In the genomic region with DNA sequence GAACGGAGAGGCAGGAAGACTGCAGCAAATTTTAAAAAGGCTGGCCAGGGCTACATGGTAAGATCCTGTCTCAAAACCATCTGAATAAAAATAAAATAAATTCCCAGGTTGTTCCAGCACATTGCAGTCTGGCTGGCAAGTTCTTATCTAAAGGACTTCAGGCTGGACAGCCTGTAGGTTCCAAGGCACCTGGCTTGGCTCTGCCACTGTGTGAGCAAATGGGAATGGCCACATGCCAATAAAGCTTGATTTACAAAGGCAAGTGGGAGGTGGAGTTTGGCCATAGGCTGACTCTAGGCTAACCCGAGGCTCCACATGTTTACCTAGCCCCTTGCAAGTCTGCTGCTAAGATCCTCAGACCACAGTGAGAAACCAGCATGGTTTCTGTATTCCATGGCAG, we compare ENCODE assay signal across 9 mouse cellular contexts.
DNase-seq lines count a peak whose midpoint lies in the region; ATAC-seq and TF ChIP-seq lines count a peak whose summit lies in the region.
"Had no signal": no experiment of that assay in that cellular context is flagged by ENCODE, and none has a peak within 500 bp of the region (broad histone marks: within the 10 kb centered on the region; RNA-seq: fewer than 3 reads in every experiment).

No protein-coding gene starts in this region.

- no peak overlapping the region for H3K27ac ChIP-seq in cerebellum, adult 2 months (ENCODE audit: insufficient read depth, low read length)
- peak overlapping the region; percentile 73; the same call in 1 of the 2 replicates for H3K27ac ChIP-seq in midbrain, embryonic 13.5 days
- no peak overlapping the region for H3K27ac ChIP-seq in midbrain, embryonic 10.5 days (replicated peaks)
- H3K27ac ChIP-seq: liver, embryonic 13.5 days had no signal

- TF ChIP-seq POLR2A in cerebellum, adult 2 months (IDR thresholded peaks at IDR 0.05; ENCODE audit: borderline replicate concordance, insufficient read depth, low read length): no peak

- TF ChIP-seq CTCF in cerebellum, adult 2 months (IDR thresholded peaks at IDR 0.05; ENCODE audit: borderline replicate concordance, insufficient read depth, low read depth, low read length): no peak

- no peak overlapping the region for H3K9ac ChIP-seq in midbrain, embryonic 13.5 days (replicated peaks)
- H3K9ac ChIP-seq: liver, embryonic 13.5 days had no signal

- no peaks in the 10 kb centered on the region for H3K27me3 ChIP-seq in cerebellum, adult 2 months (ENCODE audit: control insufficient read depth, insufficient read depth, low read length)
- H3K27me3 ChIP-seq in midbrain, embryonic 13.5 days: no peaks in the 10 kb centered on the region
- H3K27me3 ChIP-seq in midbrain, embryonic 10.5 days (ENCODE audit: low read depth, poor library complexity, severe bottlenecking): no peaks in the 10 kb centered on the region
- H3K27me3 ChIP-seq: liver, embryonic 13.5 days had no signal

- peaks cover 38% of the 10 kb centered on the region for H3K4me1 ChIP-seq in cerebellum, adult 2 months (ENCODE audit: control insufficient read depth, insufficient read depth, low read length)
- H3K4me1 ChIP-seq in midbrain, embryonic 13.5 days (replicated peaks): peaks cover 34% of the 10 kb centered on the region
- H3K4me1 ChIP-seq in midbrain, embryonic 10.5 days: peaks cover 37% of the 10 kb centered on the region

- H3K9me3 ChIP-seq in midbrain, embryonic 13.5 days: no peaks in the 10 kb centered on the region
- H3K9me3 ChIP-seq in midbrain, embryonic 10.5 days (replicated peaks): no peaks in the 10 kb centered on the region
- H3K9me3 ChIP-seq: liver, embryonic 13.5 days had no signal

- H3K36me3 ChIP-seq in midbrain, embryonic 13.5 days: peaks cover 38% of the 10 kb centered on the region
- H3K36me3 ChIP-seq in midbrain, embryonic 10.5 days: peaks cover 91% of the 10 kb centered on the region

- whole genome bisulfite sequencing in cerebellum, adult 2 months: 37% methylated on average over 2 of the region's 2 CpGs
- WGBS in midbrain, embryonic 13.5 days: 62% methylated on average over 2 of the region's 2 CpGs
- 78% methylated on average over 2 of the region's 2 CpGs for WGBS in midbrain, embryonic 10.5 days

- no peak overlapping the region for H3K4me3 ChIP-seq in cerebellum, adult 2 months (replicated peaks; ENCODE audit: insufficient read depth, low read depth, low read length)
- no peak overlapping the region for H3K4me3 ChIP-seq in midbrain, embryonic 13.5 days (replicated peaks)
- no peak overlapping the region for H3K4me3 ChIP-seq in midbrain, embryonic 10.5 days
- H3K4me3 ChIP-seq: liver, embryonic 13.5 days had no signal

- DNase-seq in cerebellum, adult 2 months: peak; percentile 53 to 81
- no peak for DNase-seq in cerebellum, adult 11-12 months
- DNase-seq in midbrain, embryonic 10.5 days (ENCODE audit: low spot score): no peak
- peak; percentile 53 to 79 for DNase-seq in kidney, postnatal 36 days
- peak; percentile 67 for DNase-seq in skeletal muscle tissue, adult 2 months (ENCODE audit: low read depth, low spot score)
- DNase-seq in spleen, postnatal 10 days (ENCODE audit: low spot score in 2 of 2): no peak
- DNase-seq: liver, embryonic 13.5 days had no signal

- no peak overlapping the region for H3K4me2 ChIP-seq in midbrain, embryonic 13.5 days (replicated peaks)
- H3K4me2 ChIP-seq: liver, embryonic 13.5 days had no signal

- ATAC-seq in midbrain, embryonic 13.5 days: no peak
- no peak for ATAC-seq in CD4-positive, CD25-positive, alpha-beta regulatory T cell, adult 4 months

Comparison
In these comparisons a context has a peak if more than half of its experiments do, and no peak if none do; other contexts are left out.
1. DNase-seq: peak in cerebellum, adult 2 months (2 of 2), kidney, postnatal 36 days (2 of 2) and skeletal muscle tissue, adult 2 months (single experiment); none in cerebellum, adult 11-12 months (single experiment), midbrain, embryonic 10.5 days (single experiment) and spleen, postnatal 10 days (0 of 2).